Mouse (Mus musculus): ENCODE measurements around the gene Tgm2. TPM values are rescaled to one million over a fixed set of nuclear protein-coding genes. Genes with fewer than 3 reads are reported as not detected.
A peak's percentile ranks its signal among the peaks of the same experiment; 100 is the strongest.

Gene Tgm2
- polyA plus RNA-seq (2012; rRNA removed), result 6.2 and 9.7 TPM in 2 replicates

DNA sequence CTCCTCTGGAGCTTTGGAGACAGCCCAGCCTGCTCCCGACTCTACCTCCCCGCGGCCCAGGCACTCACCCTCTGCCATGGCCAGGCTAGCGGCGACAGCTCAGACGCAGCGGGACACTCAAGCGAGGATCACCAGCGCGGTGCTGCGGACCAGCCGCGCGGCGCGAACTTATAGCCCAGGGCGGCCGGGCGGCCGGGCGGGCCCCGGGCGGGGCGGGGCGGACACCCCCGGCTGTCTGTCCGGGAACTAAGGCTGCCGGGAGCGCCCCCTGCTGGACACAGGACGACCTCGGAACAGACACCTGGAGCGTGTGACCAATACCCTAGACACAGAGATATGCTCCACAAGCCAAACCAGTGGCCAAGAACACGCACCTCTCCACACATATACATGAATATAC, at the start of gene Tgm2:
Gene Tgm2 (minus strand): TSS at position 214 of the 400 bp plus-strand sequence.
- peak; percentile 68 for TF ChIP-seq CTCF (IDR thresholded peaks at IDR 0.05; ENCODE audit: borderline replicate concordance, extremely low read depth, insufficient read depth, insufficient read length)
- no peak for TF ChIP-seq POLR2A (IDR thresholded peaks at IDR 0.05; ENCODE audit: borderline replicate concordance, extremely low read depth, insufficient read depth, insufficient read length, poor library complexity, severe bottlenecking)
- peak; percentile 65 for DNase-seq (ENCODE audit: low read depth)

- DNase-seq (ENCODE audit: low read depth), result peak; percentile 83
- TF ChIP-seq POLR2A (IDR thresholded peaks at IDR 0.05; ENCODE audit: borderline replicate concordance, extremely low read depth, insufficient read depth, insufficient read length, poor library complexity, severe bottlenecking) (no peak), CTCF (IDR thresholded peaks at IDR 0.05; ENCODE audit: borderline replicate concordance, extremely low read depth, insufficient read depth, insufficient read length) (peak; percentile 76)
Measured at GRCm38 (mm10) chr2:158194945-158195640, 48.9 kb upstream of the Tgm2 start.

GRCm38 (mm10) chr2:158193611-158194336, 47.5 kb upstream of the Tgm2 start:
- DNase-seq (ENCODE audit: low read depth), result peak; percentile 86
- no peak for TF ChIP-seq CTCF (IDR thresholded peaks at IDR 0.05; ENCODE audit: borderline replicate concordance, extremely low read depth, insufficient read depth, insufficient read length)
- no peak for TF ChIP-seq POLR2A (IDR thresholded peaks at IDR 0.05; ENCODE audit: borderline replicate concordance, extremely low read depth, insufficient read depth, insufficient read length, poor library complexity, severe bottlenecking)

GRCm38 (mm10) chr2:158191098-158191497, 44.9 kb upstream of the Tgm2 start:
- TF ChIP-seq POLR2A (IDR thresholded peaks at IDR 0.05; ENCODE audit: borderline replicate concordance, extremely low read depth, insufficient read depth, insufficient read length, poor library complexity, severe bottlenecking), result no peak
- TF ChIP-seq CTCF (IDR thresholded peaks at IDR 0.05; ENCODE audit: borderline replicate concordance, extremely low read depth, insufficient read depth, insufficient read length), result no peak
- no peak for DNase-seq (ENCODE audit: low read depth)

DNA sequence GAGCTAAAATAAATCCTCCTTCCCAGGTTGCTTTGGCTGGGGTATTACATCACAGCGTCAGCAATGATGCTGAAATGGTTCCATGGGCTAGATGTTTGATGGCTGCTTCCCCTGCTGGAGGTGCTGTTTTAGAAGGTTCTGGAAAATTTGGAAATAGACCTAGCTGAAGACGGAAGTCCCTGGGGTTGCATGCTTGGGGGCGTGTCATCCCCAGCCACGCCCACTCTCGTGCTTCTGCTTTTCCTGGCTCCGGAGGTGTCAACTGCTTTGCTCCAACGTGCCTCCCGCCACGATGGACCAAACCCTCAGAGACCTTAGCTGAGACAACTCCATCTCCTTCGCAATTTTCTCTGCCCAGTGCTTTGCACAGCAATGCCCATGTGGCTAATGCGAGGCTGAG, 43.2 kb upstream of the Tgm2 start:
- DNase-seq (ENCODE audit: low read depth), result no peak
- no peak for TF ChIP-seq CTCF (IDR thresholded peaks at IDR 0.05; ENCODE audit: borderline replicate concordance, extremely low read depth, insufficient read depth, insufficient read length)
- TF ChIP-seq POLR2A (IDR thresholded peaks at IDR 0.05; ENCODE audit: borderline replicate concordance, extremely low read depth, insufficient read depth, insufficient read length, poor library complexity, severe bottlenecking), result no peak

- DNase-seq (ENCODE audit: low read depth), result peak; percentile 79
- TF ChIP-seq POLR2A (IDR thresholded peaks at IDR 0.05; ENCODE audit: borderline replicate concordance, extremely low read depth, insufficient read depth, insufficient read length, poor library complexity, severe bottlenecking), result no peak
- TF ChIP-seq CTCF (IDR thresholded peaks at IDR 0.05; ENCODE audit: borderline replicate concordance, extremely low read depth, insufficient read depth, insufficient read length), result no peak
Measured at GRCm38 (mm10) chr2:158186206-158186871, 40.1 kb upstream of the Tgm2 start.

- DNase-seq (ENCODE audit: low read depth), result no peak
- TF ChIP-seq CTCF (IDR thresholded peaks at IDR 0.05; ENCODE audit: borderline replicate concordance, extremely low read depth, insufficient read depth, insufficient read length) (no peak), POLR2A (IDR thresholded peaks at IDR 0.05; ENCODE audit: borderline replicate concordance, extremely low read depth, insufficient read depth, insufficient read length, poor library complexity, severe bottlenecking) (no peak)
Measured at GRCm38 (mm10) chr2:158183266-158183665, 37.0 kb upstream of the Tgm2 start.

- TF ChIP-seq POLR2A (IDR thresholded peaks at IDR 0.05; ENCODE audit: borderline replicate concordance, extremely low read depth, insufficient read depth, insufficient read length, poor library complexity, severe bottlenecking) (no peak), CTCF (IDR thresholded peaks at IDR 0.05; ENCODE audit: borderline replicate concordance, extremely low read depth, insufficient read depth, insufficient read length) (no peak)
- peak; percentile 86 for DNase-seq (ENCODE audit: low read depth)
Measured at GRCm38 (mm10) chr2:158181932-158182331, 35.7 kb upstream of the Tgm2 start.

DNA sequence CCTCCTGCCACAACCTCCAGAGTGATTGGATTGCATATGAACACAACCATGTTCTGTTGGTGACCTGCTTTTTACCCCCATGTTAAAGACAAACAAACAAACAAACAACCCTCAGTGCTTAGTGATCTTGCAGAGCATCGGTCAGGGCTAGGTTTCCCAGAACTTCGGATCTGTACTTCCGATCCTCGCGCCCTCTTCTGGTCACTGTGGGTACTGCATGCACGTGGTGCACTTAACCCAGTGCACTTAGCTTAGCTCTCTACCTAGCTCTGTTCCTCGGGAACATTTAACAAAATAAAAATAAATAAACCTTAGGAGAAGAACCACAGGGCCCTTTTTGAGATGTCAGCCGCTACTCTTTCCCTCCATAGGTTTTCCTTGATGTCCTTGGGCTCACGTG, 34.6 kb upstream of the Tgm2 start:
- peak; percentile 53 for DNase-seq (ENCODE audit: low read depth)
- TF ChIP-seq CTCF (IDR thresholded peaks at IDR 0.05; ENCODE audit: borderline replicate concordance, extremely low read depth, insufficient read depth, insufficient read length), result peak; percentile 79
- no peak for TF ChIP-seq POLR2A (IDR thresholded peaks at IDR 0.05; ENCODE audit: borderline replicate concordance, extremely low read depth, insufficient read depth, insufficient read length, poor library complexity, severe bottlenecking)

GRCm38 (mm10) chr2:158179370-158180111, 33.3 kb upstream of the Tgm2 start:
- TF ChIP-seq CTCF (IDR thresholded peaks at IDR 0.05; ENCODE audit: borderline replicate concordance, extremely low read depth, insufficient read depth, insufficient read length) (no peak), POLR2A (IDR thresholded peaks at IDR 0.05; ENCODE audit: borderline replicate concordance, extremely low read depth, insufficient read depth, insufficient read length, poor library complexity, severe bottlenecking) (no peak)
- DNase-seq (ENCODE audit: low read depth), result peak; percentile 84

Data from brain, embryonic 14.5 days (tissue).